Mouse (Mus musculus) heart, adult 10 weeks (tissue): ENCODE results near the gene Scimp. TPM values are rescaled to one million over a fixed set of nuclear protein-coding genes. Genes with fewer than 3 reads are reported as not detected.

Source experiments
- polyA plus RNA-seq: library from polyadenylated mRNA; stranded (reverse); fragments of 350-450 nt; fragmentation: Illumina TruSeq; extraction: RNeasy Lipid Tissue Mini Kit (QIAGEN cat#74804); gene quantifications from one replicate; pipeline ENCODE4 v1.2.3, GENCODE M21; 2014; ENCODE audit warnings: low read depth, low replicate concordance

Gene Scimp
- polyA plus RNA-seq: not detected

GRCm38 (mm10) chr11:70812365-70812764 is at the start of gene Scimp:
Scimp (minus strand) TSS chr11:70812586.

DNA sequence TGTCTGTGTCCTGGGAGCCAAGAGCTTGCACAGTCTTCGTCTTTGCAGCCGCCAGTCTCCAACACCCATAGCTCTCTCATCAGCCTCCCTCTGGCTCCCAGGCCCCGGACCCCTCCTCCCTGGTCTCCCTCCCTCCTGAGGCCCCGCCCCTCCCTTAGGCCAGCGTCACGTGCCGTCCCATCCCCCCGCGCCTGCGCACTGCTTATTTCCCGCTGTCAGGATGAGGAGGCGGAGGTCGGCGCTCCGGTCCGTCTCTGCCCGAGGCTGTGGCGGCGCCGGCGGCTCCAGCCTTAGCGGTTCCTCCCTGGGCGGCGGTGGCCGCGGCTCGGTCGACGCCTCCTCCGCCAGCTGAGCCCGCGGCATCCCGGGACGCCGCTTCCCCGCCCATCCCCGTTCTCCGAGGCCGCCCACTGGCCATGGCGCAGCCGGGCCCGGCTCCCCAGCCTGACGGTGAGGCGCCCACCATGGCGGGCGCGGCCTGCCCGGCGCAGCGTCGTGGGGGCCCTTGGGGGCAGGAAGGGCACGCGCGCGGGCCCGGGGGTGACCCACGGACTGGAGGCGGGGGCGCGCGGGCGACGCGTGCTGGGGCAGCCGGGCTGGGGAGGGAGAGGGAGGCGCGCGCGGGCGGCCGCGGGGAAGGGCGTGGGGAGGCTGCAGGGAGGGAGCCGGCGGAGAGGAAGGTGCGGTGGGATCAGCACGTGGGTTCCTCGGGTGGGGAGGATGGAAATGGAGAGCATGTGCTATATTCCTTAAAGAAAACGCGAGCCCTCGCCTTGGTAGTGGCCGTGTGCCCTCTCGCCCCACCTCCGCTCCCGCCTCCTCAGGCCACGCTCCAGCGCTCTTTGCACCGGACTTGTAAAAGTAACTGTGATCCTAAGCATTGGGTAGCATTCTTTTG is 32.4 kb upstream of the Scimp start, which contains the start of gene Rabep1:
Gene Rabep1, plus strand, starts transcription at position 220 of the 898 bp plus-strand sequence.

DNA sequence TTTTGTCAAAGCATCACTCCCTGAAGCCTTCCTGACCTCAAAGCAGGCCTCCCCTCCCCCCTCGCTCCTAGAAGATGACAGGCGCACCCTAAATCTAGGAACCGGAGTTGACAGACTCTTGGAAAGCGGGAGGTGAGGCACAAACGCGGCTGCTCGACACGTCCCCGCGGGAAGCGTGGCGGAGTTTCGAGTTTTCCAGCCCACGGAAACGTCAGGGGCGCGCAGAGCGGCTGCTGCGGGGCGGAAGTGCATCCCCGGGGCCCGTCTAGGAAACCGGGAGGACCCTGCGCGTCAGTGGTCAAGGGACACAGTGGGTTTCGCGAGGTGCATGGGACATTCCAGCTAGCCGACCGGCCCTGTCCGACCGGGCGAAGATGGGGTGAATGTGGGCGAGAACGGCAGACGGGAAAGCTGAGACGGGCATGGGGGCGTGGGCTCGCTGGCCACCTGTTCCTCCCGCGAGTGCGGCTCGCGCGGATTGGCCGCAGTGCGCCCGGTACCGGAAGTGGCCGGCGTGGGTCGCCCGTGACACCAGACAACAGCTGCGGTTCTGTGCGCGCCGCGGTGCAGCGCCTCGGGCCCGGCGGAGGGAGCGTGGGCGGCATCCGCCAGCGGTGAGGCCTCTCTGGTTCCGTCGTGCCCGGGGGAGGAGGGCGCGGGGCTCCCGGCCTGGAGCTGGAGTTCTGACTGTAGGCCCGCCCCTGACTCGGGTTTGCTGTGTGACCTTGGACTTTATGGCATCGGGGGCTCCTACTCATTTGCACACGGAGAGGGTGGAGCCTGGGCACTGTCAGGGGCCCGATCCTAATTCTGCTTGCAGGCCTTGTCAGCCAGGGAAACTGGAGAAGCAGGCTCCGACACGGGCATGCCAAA is 48.2 kb downstream of the Scimp start, which contains the start of gene Zfp3:
Gene Zfp3, plus strand, starts transcription at position 274 of the 873 bp plus-strand sequence.

Other genes with a start within 250 kb of the Scimp start
- 34.3 TPM for gene Mink1, start 249.7 kb downstream of the Scimp start, polyA plus RNA-seq
- gene 4930544D05Rik, start 196.7 kb downstream of the Scimp start, polyA plus RNA-seq: not detected
- not detected for gene Chrne, start 193.4 kb downstream of the Scimp start, polyA plus RNA-seq
- not detected for gene Gp1ba, start 173.5 kb downstream of the Scimp start, polyA plus RNA-seq
- 66.5 TPM for gene Rnf167, start 165.4 kb downstream of the Scimp start, polyA plus RNA-seq
- gene Slc25a11, start 165.1 kb downstream of the Scimp start, polyA plus RNA-seq: 630 TPM
- 286 TPM for gene Pfn1, start 157.9 kb downstream of the Scimp start, polyA plus RNA-seq
- gene Eno3, start 155.4 kb downstream of the Scimp start, polyA plus RNA-seq: 1,559 TPM
- 134 TPM for gene Spag7, start 143.2 kb downstream of the Scimp start, polyA plus RNA-seq
- 29.5 TPM for gene Camta2, start 124.5 kb downstream of the Scimp start, polyA plus RNA-seq
- 11.4 TPM for gene Inca1, start 112.4 kb downstream of the Scimp start, polyA plus RNA-seq
- gene Kif1c, start 112.0 kb downstream of the Scimp start, polyA plus RNA-seq: 315 TPM
- 9.2 TPM for gene Zfp3, start 48.4 kb downstream of the Scimp start, polyA plus RNA-seq
- 25.0 TPM for gene Rabep1, start 32.2 kb upstream of the Scimp start, polyA plus RNA-seq
- 57.8 TPM for gene Nup88, start 157.4 kb upstream of the Scimp start, polyA plus RNA-seq
- 32.9 TPM for gene Rpain, start 157.6 kb upstream of the Scimp start, polyA plus RNA-seq
- gene C1qbp, start 170.4 kb upstream of the Scimp start, polyA plus RNA-seq: 192 TPM
- 8.7 TPM for gene Dhx33, start 191.9 kb upstream of the Scimp start, polyA plus RNA-seq
- 8.8 TPM for gene Mis12, start 207.0 kb upstream of the Scimp start, polyA plus RNA-seq
- 22.3 TPM for gene Derl2, start 207.3 kb upstream of the Scimp start, polyA plus RNA-seq
- 1.0 TPM for gene 6330403K07Rik, start 220.9 kb upstream of the Scimp start, polyA plus RNA-seq